ENCODE assay signal across 8 mouse cellular contexts in the genomic region with DNA sequence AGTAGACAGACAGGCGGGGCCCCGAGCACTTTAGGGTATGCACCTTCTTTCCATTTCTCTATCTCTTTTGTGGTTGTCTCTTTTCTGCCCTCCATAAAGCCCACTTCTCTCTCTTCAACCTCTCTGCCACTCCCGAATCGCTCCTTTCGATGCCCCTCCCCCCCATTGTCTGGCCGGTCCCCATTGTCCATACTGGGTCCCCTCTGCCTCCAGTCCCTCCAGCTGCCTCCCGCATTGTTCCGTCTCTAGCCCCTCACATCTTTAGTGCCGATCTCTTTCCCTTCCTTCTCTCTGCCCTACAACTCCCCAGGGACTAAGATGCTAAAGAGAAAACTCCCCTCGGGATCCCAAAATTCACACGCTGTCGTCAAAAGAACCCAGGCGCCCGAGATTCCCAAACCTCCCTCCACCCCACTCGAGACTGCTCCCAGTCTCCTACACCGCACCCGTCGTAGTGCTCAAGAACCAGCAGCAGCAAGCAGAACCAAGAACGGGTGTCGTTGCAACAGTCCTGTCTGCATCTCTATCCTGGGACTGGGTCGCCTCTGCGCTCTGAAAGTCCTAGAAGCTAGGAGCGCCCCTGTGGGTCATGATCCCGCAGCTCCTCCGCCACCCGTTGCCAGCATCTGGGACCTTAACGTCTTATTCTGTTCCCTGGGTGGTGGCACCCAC. TPM values are rescaled to one million over a fixed set of nuclear protein-coding genes. Genes with fewer than 3 reads are reported as not detected.
DNase-seq lines count a peak whose midpoint lies in the region; ATAC-seq lines count a peak whose summit lies in the region.

No protein-coding gene starts in this region.

- 3% methylated on average over 27 of the region's 27 CpGs for WGBS in heart, embryonic 12.5 days
- under 1% methylated on average over 27 of the region's 27 CpGs for WGBS in hindbrain, embryonic 13.5 days
- WGBS in midbrain, embryonic 14.5 days, result under 1% methylated on average over 27 of the region's 27 CpGs

- 0 out of 2 replicates have a peak, but pooled peaks have one; percentile 4 for ATAC-seq in heart, embryonic 12.5 days (ENCODE audit: insufficient number of reproducible peaks, low FRiP score)
- ATAC-seq in hindbrain, embryonic 13.5 days (ENCODE audit: low FRiP score), result peak; percentile 59
- 0 out of 2 replicates have a peak, but pooled peaks have one; percentile 28 for ATAC-seq in midbrain, embryonic 14.5 days (ENCODE audit: low FRiP score, low TSS enrichment)
- ATAC-seq in megakaryocyte progenitor cell, adult 5-6 weeks (replicated peaks; ENCODE audit: poor library complexity), result no peak

- no peaks in the 10 kb centered on the region for H3K36me3 ChIP-seq in heart, embryonic 12.5 days
- H3K36me3 ChIP-seq in hindbrain, embryonic 13.5 days, result no peaks in the 10 kb centered on the region
- H3K36me3 ChIP-seq in midbrain, embryonic 14.5 days (ENCODE audit: control insufficient read depth, insufficient read depth, low read length), result no peaks in the 10 kb centered on the region

- peak overlapping the region; percentile 83 for H3K4me2 ChIP-seq in heart, embryonic 12.5 days
- peak overlapping the region; percentile 73 for H3K4me2 ChIP-seq in hindbrain, embryonic 13.5 days
- H3K4me2 ChIP-seq in midbrain, embryonic 14.5 days (ENCODE audit: low read length), result peak overlapping the region; percentile 87

- peak overlapping the region; percentile 48 for H3K4me3 ChIP-seq in heart, embryonic 12.5 days
- H3K4me3 ChIP-seq in brown adipose tissue, adult 24 weeks (ENCODE audit: insufficient read depth, low read depth, low read length), result peak overlapping the region; percentile 44
- H3K4me3 ChIP-seq in hindbrain, embryonic 13.5 days, result peak overlapping the region; percentile 47
- H3K4me3 ChIP-seq in midbrain, embryonic 14.5 days (replicated peaks; ENCODE audit: low read depth, low read length), result peak overlapping the region; percentile 47

- peaks cover 32% of the 10 kb centered on the region for H3K4me1 ChIP-seq in heart, embryonic 12.5 days (replicated peaks)
- H3K4me1 ChIP-seq in brown adipose tissue, adult 24 weeks (ENCODE audit: control insufficient read depth, insufficient read depth, insufficient read length, low read length), result no peaks in the 10 kb centered on the region
- H3K4me1 ChIP-seq in hindbrain, embryonic 13.5 days (replicated peaks), result peaks cover 50% of the 10 kb centered on the region
- H3K4me1 ChIP-seq in midbrain, embryonic 14.5 days (ENCODE audit: control insufficient read depth, insufficient read depth, low read length), result peaks cover 22% of the 10 kb centered on the region

- intact Hi-C loops in heart, postnatal 10 days (cut with DNase I), result loop anchor here (1.0 to 2.0 kb wide), 2 partner anchors 54 to 62 kb away; no protein-coding TSS in a partner anchor

- no peaks in the 10 kb centered on the region for H3K9me3 ChIP-seq in heart, embryonic 12.5 days (replicated peaks)
- H3K9me3 ChIP-seq in hindbrain, embryonic 13.5 days, result no peaks in the 10 kb centered on the region
- no peaks in the 10 kb centered on the region for H3K9me3 ChIP-seq in midbrain, embryonic 14.5 days (ENCODE audit: control insufficient read depth, low read length)

- H3K27me3 ChIP-seq in heart, embryonic 12.5 days (replicated peaks), result peaks cover 96% of the 10 kb centered on the region
- H3K27me3 ChIP-seq in hindbrain, embryonic 13.5 days, result peaks cover 69% of the 10 kb centered on the region
- H3K27me3 ChIP-seq in midbrain, embryonic 14.5 days (ENCODE audit: control insufficient read depth, insufficient read depth, low read length), result peaks cover 47% of the 10 kb centered on the region

- no peak overlapping the region for H3K27ac ChIP-seq in heart, embryonic 12.5 days (ENCODE audit: poor library complexity, severe bottlenecking)
- no peak overlapping the region for H3K27ac ChIP-seq in brown adipose tissue, adult 24 weeks (replicated peaks; ENCODE audit: low read depth, low read length)
- H3K27ac ChIP-seq in hindbrain, embryonic 13.5 days, result peak overlapping the region; percentile 83
- peak overlapping the region; percentile 42 for H3K27ac ChIP-seq in midbrain, embryonic 14.5 days (replicated peaks; ENCODE audit: low read depth, low read length)

- DNase-seq in heart, postnatal 10 days, result no peak
- DNase-seq in midbrain, embryonic 14.5 days, result peak; percentile 59
- no peak for DNase-seq in gastrocnemius, adult 18-20 months (ENCODE audit: low spot score)
- DNase-seq in layer of hippocampus, postnatal 25 days (ENCODE audit: extremely low spot score in 1 of 2, low spot score in 1 of 2), result no peak

- peak overlapping the region; percentile 34 for H3K9ac ChIP-seq in heart, embryonic 12.5 days
- peak overlapping the region; percentile 76 for H3K9ac ChIP-seq in hindbrain, embryonic 13.5 days
- peak overlapping the region; percentile 56 for H3K9ac ChIP-seq in midbrain, embryonic 14.5 days (replicated peaks; ENCODE audit: low read length)

RNA-seq across cellular contexts. Expression of gene Ngfr, which starts 0.6 kb away (rescaled TPM):
- 3.9 and 5.0 TPM in 2 replicates for polyA plus RNA-seq in heart, embryonic 12.5 days (2016; fragmentation: Nextera tagmentation; extraction: Ambion mirVana)
- 1 to 10 TPM; 2.7 to 4.4 TPM for total RNA-seq in heart, postnatal 10 days (2021)
- 0.67 and 1.4 TPM in 2 replicates for polyA plus RNA-seq in brown adipose tissue, adult 24 weeks (2012; ENCODE audit: insufficient read depth, insufficient read length, missing spikeins)
- 41.4 and 45.5 TPM in 2 replicates for polyA plus RNA-seq in hindbrain, embryonic 13.5 days (2015; fragmentation: Nextera tagmentation; extraction: Ambion mirVana)
- 8.4 and 13.7 TPM in 2 replicates for polyA plus RNA-seq in midbrain, embryonic 14.5 days (2014; fragmentation: Nextera tagmentation; extraction: Ambion mirVana)
- not detected in 2 replicates for total RNA-seq in megakaryocyte progenitor cell, adult 5-6 weeks (2015)
- not detected in 2 replicates for total RNA-seq in megakaryocyte progenitor cell, adult 5-6 weeks (2017)
- total RNA-seq in gastrocnemius, adult 18-20 months (2021), result under 1 TPM; 0.34 to 0.38 TPM
- 1 to 10 TPM; 1.0 to 1.4 TPM for total RNA-seq in layer of hippocampus, postnatal 25 days (2021)

Comparison
In these comparisons a context has a peak if more than half of its experiments do, and no peak if none do; other contexts are left out.
1. H3K27ac ChIP-seq: peak in hindbrain, embryonic 13.5 days (single experiment) and midbrain, embryonic 14.5 days (single experiment); none in heart, embryonic 12.5 days (single experiment) and brown adipose tissue, adult 24 weeks (single experiment).
2. Peak in every context shown above with its lines, with median percentiles within 50 percentile points of each other: H3K4me2 ChIP-seq, H3K4me3 ChIP-seq and H3K9ac ChIP-seq.